In genomic region chr8:50915876-50916732, GRCm38 (mm10) we compare ENCODE assay signal across 7 mouse cellular contexts.
DNase-seq lines count a peak whose midpoint lies in the region; ATAC-seq and TF ChIP-seq lines count a peak whose summit lies in the region.

No protein-coding gene starts in this region.

- peak overlapping the region; percentile 65 for H3K9ac ChIP-seq in forebrain, embryonic 14.5 days (ENCODE audit: low read length)
- H3K9ac ChIP-seq in hindbrain, embryonic 14.5 days, result peak overlapping the region; percentile 74
- H3K9ac ChIP-seq in limb, embryonic 14.5 days (ENCODE audit: low read depth, low read length, severe bottlenecking), result peak overlapping the region; percentile 52

- peaks cover 6% of the 10 kb centered on the region for H3K27me3 ChIP-seq in forebrain, embryonic 14.5 days (replicated peaks; ENCODE audit: control insufficient read depth, insufficient read depth, low read length)
- no peaks in the 10 kb centered on the region for H3K27me3 ChIP-seq in hindbrain, embryonic 14.5 days (ENCODE audit: control insufficient read depth, insufficient read depth, low read length)
- H3K27me3 ChIP-seq in limb, embryonic 14.5 days (ENCODE audit: control insufficient read depth, insufficient read depth, low read length), result peaks cover 30% of the 10 kb centered on the region

- TF ChIP-seq POLR2A in limb, embryonic 14.5 days (IDR thresholded peaks at IDR 0.05; ENCODE audit: borderline replicate concordance, extremely low read depth, insufficient read depth, insufficient read length), result no peak

- H3K4me1 ChIP-seq in forebrain, embryonic 14.5 days (ENCODE audit: control insufficient read depth, insufficient read depth, low read length), result 0 out of 2 replicates have a peak, but pooled peaks cover 5% of the 10 kb centered on the region
- peaks cover 9% of the 10 kb centered on the region; the same call in 1 of the 2 replicates for H3K4me1 ChIP-seq in hindbrain, embryonic 14.5 days (replicated peaks; ENCODE audit: control insufficient read depth, insufficient read depth, low read length)
- no peaks in the 10 kb centered on the region for H3K4me1 ChIP-seq in limb, embryonic 14.5 days (ENCODE audit: control insufficient read depth, insufficient read depth, low read length)

- peak; percentile 74 for ATAC-seq in cerebellum, adult (ENCODE audit: insufficient number of reproducible peaks, low FRiP score, low TSS enrichment)
- peak; percentile 85 for ATAC-seq in forebrain, embryonic 14.5 days
- peak; percentile 89 for ATAC-seq in hindbrain, embryonic 14.5 days (ENCODE audit: low FRiP score)
- peak; percentile 64 for ATAC-seq in limb, embryonic 14.5 days (ENCODE audit: low FRiP score, low read depth)

- peak overlapping the region; percentile 99 for H3K4me2 ChIP-seq in forebrain, embryonic 14.5 days (ENCODE audit: low read length)
- H3K4me2 ChIP-seq in hindbrain, embryonic 14.5 days (replicated peaks), result peak overlapping the region; percentile 91
- H3K4me2 ChIP-seq in limb, embryonic 14.5 days (replicated peaks; ENCODE audit: low read depth, low read length, severe bottlenecking), result peak overlapping the region; percentile 99

- peak overlapping the region; percentile 66 for H3K4me3 ChIP-seq in forebrain, embryonic 14.5 days (ENCODE audit: low read depth, low read length)
- peak overlapping the region; percentile 72 for H3K4me3 ChIP-seq in hindbrain, embryonic 14.5 days (replicated peaks; ENCODE audit: low read length)
- peak overlapping the region; percentile 61 for H3K4me3 ChIP-seq in limb, embryonic 14.5 days (replicated peaks; ENCODE audit: low read length)

- under 1% methylated on average over 53 of the region's 56 CpGs for WGBS in forebrain, embryonic 14.5 days
- WGBS in hindbrain, embryonic 14.5 days, result 0% methylated on average over 51 of the region's 56 CpGs
- WGBS in limb, embryonic 14.5 days, result under 1% methylated on average over 51 of the region's 56 CpGs

- no peaks in the 10 kb centered on the region for H3K9me3 ChIP-seq in forebrain, embryonic 14.5 days (replicated peaks; ENCODE audit: control insufficient read depth, low read length)
- H3K9me3 ChIP-seq in hindbrain, embryonic 14.5 days (ENCODE audit: control insufficient read depth, low read length), result no peaks in the 10 kb centered on the region
- no peaks in the 10 kb centered on the region for H3K9me3 ChIP-seq in limb, embryonic 14.5 days (ENCODE audit: control insufficient read depth, low read length)

- H3K36me3 ChIP-seq in forebrain, embryonic 14.5 days (ENCODE audit: control insufficient read depth, insufficient read depth, low read length), result no peaks in the 10 kb centered on the region
- H3K36me3 ChIP-seq in hindbrain, embryonic 14.5 days (replicated peaks; ENCODE audit: control insufficient read depth, insufficient read depth), result no peaks in the 10 kb centered on the region
- H3K36me3 ChIP-seq in limb, embryonic 14.5 days (ENCODE audit: control insufficient read depth, insufficient read depth, low read length), result no peaks in the 10 kb centered on the region

- DNase-seq in ZHBTc4 (ENCODE audit: low read depth, low spot score), result peak; percentile 68
- peak; percentile 73 for DNase-seq in forebrain, embryonic 14.5 days (ENCODE audit: low spot score)
- peak; percentile 70 for DNase-seq in hindbrain, embryonic 14.5 days (ENCODE audit: low spot score)
- DNase-seq in limb, embryonic 14.5 days (ENCODE audit: low spot score), result peak; percentile 9
- DNase-seq in retina, postnatal 1 day, result peak; percentile 82
- DNase-seq in ovary, postnatal 36 days (ENCODE audit: low spot score), result no peak

- peak overlapping the region; percentile 48; the same call in 1 of the 2 replicates for H3K27ac ChIP-seq in forebrain, embryonic 14.5 days (ENCODE audit: low read depth, low read length)
- peak overlapping the region; percentile 83 for H3K27ac ChIP-seq in hindbrain, embryonic 14.5 days
- no peak overlapping the region for H3K27ac ChIP-seq in limb, embryonic 14.5 days (replicated peaks; ENCODE audit: low read depth, low read length)
